Mouse (Mus musculus) layer of hippocampus, adult 8-10 months (tissue): ENCODE measurements around the gene Rrm1. TPM values are rescaled to one million over a fixed set of nuclear protein-coding genes. Genes with fewer than 3 reads are reported as not detected.
"Not testable (repeated sequence)": the region's sequence is repeated elsewhere in the genome, so short reads cannot be mapped to it uniquely, and the experiment has no call there.

Source experiments
- DNase-seq, 2 experiments: peaks; one replicate each; pipeline ENCODE4 v3.0.0; 2022; ENCODE audit warnings: low spot score in 2 of 2
- total RNA-seq, 4 experiments: library from RNA; stranded (reverse); gene quantifications; 2 replicates each; pipeline ENCODE4 v1.2.4; 2022

Rrm1 gene
- total RNA-seq, 4 experiments from 2014 or later = 10.7 to 12.0 (median 11.5) TPM

GRCm38 (mm10) chr7:102477377-102477776 lies 35.9 kb downstream of the Rrm1 start:
- no peak for DNase-seq

- DNase-seq = no peak
Observed at GRCm38 (mm10) chr7:102478425-102478824, 36.9 kb downstream of the Rrm1 start.

GRCm38 (mm10) chr7:102478926-102479325 lies 37.4 kb downstream of the Rrm1 start:
- DNase-seq = no peak

- no peak for DNase-seq
Observed at GRCm38 (mm10) chr7:102479368-102480078, 38.0 kb downstream of the Rrm1 start.

- DNase-seq = no peak
Observed at GRCm38 (mm10) chr7:102480821-102481220, 39.3 kb downstream of the Rrm1 start.

- DNase-seq = no peak
Observed at GRCm38 (mm10) chr7:102481579-102481978, 40.1 kb downstream of the Rrm1 start, which contains the start of gene Olfr543. Olfr543 (minus strand) TSS chr7:102481679.

- DNase-seq = no peak
Observed at GRCm38 (mm10) chr7:102483665-102484064, 42.2 kb downstream of the Rrm1 start.

GRCm38 (mm10) chr7:102484766-102485165 lies 43.3 kb downstream of the Rrm1 start:
- not testable (repeated sequence) for DNase-seq

- DNase-seq = no peak
Observed at GRCm38 (mm10) chr7:102486105-102486504, 44.6 kb downstream of the Rrm1 start.

GRCm38 (mm10) chr7:102488161-102488560 lies 46.7 kb downstream of the Rrm1 start, which contains the start of gene Olfr544:
Olfr544 (minus strand) TSS chr7:102488313.
- no peak for DNase-seq

- DNase-seq = not testable (repeated sequence)
Observed at GRCm38 (mm10) chr7:102494416-102494815, 52.9 kb downstream of the Rrm1 start.

GRCm38 (mm10) chr7:102499473-102499872 lies 58.0 kb downstream of the Rrm1 start, which contains the start of gene Olfr545:
Olfr545 (minus strand) TSS chr7:102499573.
- no peak for DNase-seq

GRCm38 (mm10) chr7:102501986-102502385 lies 60.5 kb downstream of the Rrm1 start:
- DNase-seq = no peak

GRCm38 (mm10) chr7:102506848-102507247 lies 65.4 kb downstream of the Rrm1 start:
- DNase-seq = peak; percentile 48 to 85

- no peak for DNase-seq
Observed at GRCm38 (mm10) chr7:102508066-102508465, 66.6 kb downstream of the Rrm1 start.

- DNase-seq = no peak
Observed at GRCm38 (mm10) chr7:102508666-102509065, 67.2 kb downstream of the Rrm1 start.

- DNase-seq = no peak
Observed at GRCm38 (mm10) chr7:102509726-102510125, 68.2 kb downstream of the Rrm1 start.

- DNase-seq = no peak
Observed at GRCm38 (mm10) chr7:102511927-102512326, 70.4 kb downstream of the Rrm1 start.

GRCm38 (mm10) chr7:102512814-102513435 lies 71.4 kb downstream of the Rrm1 start:
- peak; percentile 47 to 85 for DNase-seq

GRCm38 (mm10) chr7:102514144-102514543 lies 72.6 kb downstream of the Rrm1 start:
- no peak for DNase-seq

GRCm38 (mm10) chr7:102516261-102517050 lies 75.0 kb downstream of the Rrm1 start:
- DNase-seq = no peak

GRCm38 (mm10) chr7:102517051-102517335 lies 75.5 kb downstream of the Rrm1 start:
- DNase-seq = peak in 1 of 2 experiments; percentile 25
